Mouse (Mus musculus) liver, embryonic 16.5 days (tissue): Measurements from ENCODE around the gene Scn8a. TPM values are rescaled to one million over a fixed set of nuclear protein-coding genes. Genes with fewer than 3 reads are reported as not detected.

ENCODE experiments used
- ATAC-seq: fragments of 200-750 bp; cut with Nextera tagmentation; 2 replicates; pipeline ENCODE4 v1.8.0; 2017; ENCODE audit warnings: low read depth, mild to moderate bottlenecking, moderate number of reproducible peaks, moderate library complexity
- H3K27ac ChIP-seq: fragments of 300-500 bp; sonication (generic); 2 replicates; pipeline ENCODE4 v1.5.1; 2014; ENCODE audit warnings: mild to moderate bottlenecking, low read length
- H3K27me3 ChIP-seq: fragments of 300-500 bp; sonication (generic); 2 replicates; pipeline ENCODE4 v1.6.1; 2014; ENCODE audit warnings: low read depth, low read length, mixed read lengths; ENCODE audit not compliant: control insufficient read depth, insufficient read depth
- H3K36me3 ChIP-seq: fragments of 300-500 bp; sonication (generic); 2 replicates; pipeline ENCODE4 v1.6.1; 2014; ENCODE audit warnings: mild to moderate bottlenecking; ENCODE audit not compliant: control insufficient read depth, insufficient read depth
- H3K4me1 ChIP-seq: fragments of 300-500 bp; sonication (generic); 2 replicates; pipeline ENCODE4 v1.6.1; 2014; ENCODE audit warnings: low read depth, low read length, mixed read lengths; ENCODE audit not compliant: control insufficient read depth
- H3K4me2 ChIP-seq: fragments of 300-500 bp; sonication (generic); 2 replicates; pipeline ENCODE4 v1.6.1; 2014; ENCODE audit warnings: low read depth, low read length, mixed read lengths
- H3K4me3 ChIP-seq: fragments of 300-500 bp; sonication (generic); 2 replicates; pipeline ENCODE4 v1.5.1; 2014; ENCODE audit warnings: low read depth, mild to moderate bottlenecking, low read length
- H3K9ac ChIP-seq: fragments of 300-500 bp; sonication (generic); 2 replicates; pipeline ENCODE4 v1.6.1; 2014; ENCODE audit warnings: low read depth, low read length
- H3K9me3 ChIP-seq: fragments of 300-500 bp; sonication (generic); replicated peaks from 2 replicates; pipeline ENCODE4 v1.6.1; 2016; ENCODE audit warnings: low read length; ENCODE audit not compliant: control insufficient read depth
- WGBS: fragments of 180-500 bp; shearing (Covaris S2); extraction: QIAGEN DNeasy Blood & Tissue Kit; methylation state at CpG from one replicate; pipeline ENCODE4 v1.1.7; 2014; ENCODE audit not compliant: insufficient replicate concordance; 5-methylcytosine and 5-hydroxymethylcytosine counted together
- polyA plus RNA-seq: library from polyadenylated mRNA; unstranded; fragments of >200 nt; fragmentation: Nextera tagmentation; extraction: Ambion mirVana; gene quantifications from 2 replicates; pipeline ENCODE4 v1.2.1, GENCODE M21; 2015

Gene Scn8a
- polyA plus RNA-seq, 1 experiment from 2014 or later, result 0.72 TPM

- Histone ChIP-seq H3K9me3 (no peaks in the 10 kb centered on the region), H3K27me3 (peaks cover 31% of the 10 kb centered on the region), H3K4me1 (no peaks in the 10 kb centered on the region), H3K27ac (no peak overlapping the region), H3K4me2 (peak overlapping the region; percentile 55; the same call in 1 of the 2 replicates), H3K36me3 (no peaks in the 10 kb centered on the region), H3K4me3 (peak overlapping the region; percentile 45), H3K9ac (no peak overlapping the region)
- no peak for ATAC-seq
- WGBS, result 12% methylated on average over 12 of the region's 12 CpGs
These were observed 114.7 kb downstream of the Scn8a start for GRCm38 (mm10) chr15:100984154-100984893.

GRCm38 (mm10) chr15:100986479-100986878 lies 116.8 kb downstream of the Scn8a start:
- Histone ChIP-seq H3K9me3 (no peaks in the 10 kb centered on the region), H3K9ac (no peak overlapping the region), H3K36me3 (no peaks in the 10 kb centered on the region), H3K27ac (no peak overlapping the region), H3K4me3 (no peak overlapping the region), H3K4me1 (no peaks in the 10 kb centered on the region), H3K27me3 (peaks cover 31% of the 10 kb centered on the region), H3K4me2 (no peak overlapping the region)
- no peak for ATAC-seq
- WGBS, result 64% methylated on average over 10 of the region's 10 CpGs

- H3K4me3 ChIP-seq, result no peak overlapping the region
- H3K4me1 ChIP-seq, result no peaks in the 10 kb centered on the region
- WGBS, result 56% methylated on average over 1 of the region's 1 CpGs
- H3K9ac ChIP-seq, result no peak overlapping the region
- H3K36me3 ChIP-seq, result no peaks in the 10 kb centered on the region
- ATAC-seq, result no peak
- H3K27me3 ChIP-seq, result peaks cover 31% of the 10 kb centered on the region
- H3K9me3 ChIP-seq, result no peaks in the 10 kb centered on the region
- H3K27ac ChIP-seq, result no peak overlapping the region
- H3K4me2 ChIP-seq, result no peak overlapping the region
These were observed 117.4 kb downstream of the Scn8a start for GRCm38 (mm10) chr15:100987031-100987430.

- H3K4me3 ChIP-seq, result no peak overlapping the region
- no peaks in the 10 kb centered on the region for H3K36me3 ChIP-seq
- no peaks in the 10 kb centered on the region for H3K4me1 ChIP-seq
- H3K9me3 ChIP-seq, result no peaks in the 10 kb centered on the region
- H3K4me2 ChIP-seq, result no peak overlapping the region
- H3K27me3 ChIP-seq, result peaks cover 4% of the 10 kb centered on the region
- ATAC-seq, result no peak
- H3K9ac ChIP-seq, result no peak overlapping the region
- no peak overlapping the region for H3K27ac ChIP-seq
- WGBS, result 75% methylated on average over 10 of the region's 10 CpGs
These were observed 120.6 kb downstream of the Scn8a start for GRCm38 (mm10) chr15:100990283-100990682.

GRCm38 (mm10) chr15:100997090-100997489 lies 127.4 kb downstream of the Scn8a start:
- Histone ChIP-seq H3K36me3 (no peaks in the 10 kb centered on the region), H3K4me2 (no peak overlapping the region), H3K4me1 (no peaks in the 10 kb centered on the region), H3K27me3 (no peaks in the 10 kb centered on the region), H3K9ac (no peak overlapping the region), H3K27ac (no peak overlapping the region), H3K4me3 (no peak overlapping the region), H3K9me3 (no peaks in the 10 kb centered on the region)
- 10% methylated on average over 4 of the region's 4 CpGs for WGBS
- no peak for ATAC-seq

GRCm38 (mm10) chr15:101001685-101002084 lies 132.0 kb downstream of the Scn8a start:
- no peak overlapping the region for H3K27ac ChIP-seq
- no peaks in the 10 kb centered on the region for H3K4me1 ChIP-seq
- no peak overlapping the region for H3K4me2 ChIP-seq
- H3K9me3 ChIP-seq, result no peaks in the 10 kb centered on the region
- no peak overlapping the region for H3K4me3 ChIP-seq
- no peaks in the 10 kb centered on the region for H3K27me3 ChIP-seq
- WGBS, result 84% methylated on average over 1 of the region's 1 CpGs
- no peaks in the 10 kb centered on the region for H3K36me3 ChIP-seq
- H3K9ac ChIP-seq, result no peak overlapping the region
- ATAC-seq, result no peak

GRCm38 (mm10) chr15:101002466-101002865 lies 132.8 kb downstream of the Scn8a start:
- Histone ChIP-seq H3K27me3 (0 out of 2 replicates have a peak, but pooled peaks cover 2% of the 10 kb centered on the region), H3K9me3 (no peaks in the 10 kb centered on the region)

GRCm38 (mm10) chr15:101004538-101004937 lies 134.9 kb downstream of the Scn8a start:
- 63% methylated on average over 3 of the region's 3 CpGs for WGBS
- Histone ChIP-seq H3K27me3 (0 out of 2 replicates have a peak, but pooled peaks cover 2% of the 10 kb centered on the region), H3K4me2 (no peak overlapping the region), H3K9ac (no peak overlapping the region), H3K4me3 (no peak overlapping the region), H3K9me3 (no peaks in the 10 kb centered on the region), H3K27ac (no peak overlapping the region), H3K36me3 (no peaks in the 10 kb centered on the region), H3K4me1 (no peaks in the 10 kb centered on the region)
- ATAC-seq, result no peak

More at GRCm38 (mm10) chr15:101002466-101002865, 132.8 kb downstream of the Scn8a start:
- H3K9ac ChIP-seq, result no peak overlapping the region
- no peak overlapping the region for H3K4me2 ChIP-seq
- no peaks in the 10 kb centered on the region for H3K36me3 ChIP-seq
- 71% methylated on average over 3 of the region's 3 CpGs for WGBS
- H3K27ac ChIP-seq, result no peak overlapping the region
- H3K4me3 ChIP-seq, result no peak overlapping the region
- no peaks in the 10 kb centered on the region for H3K4me1 ChIP-seq
- ATAC-seq, result no peak

- H3K4me1 ChIP-seq, result no peaks in the 10 kb centered on the region
- H3K9ac ChIP-seq, result no peak overlapping the region
- H3K9me3 ChIP-seq, result no peaks in the 10 kb centered on the region
- no peak overlapping the region for H3K4me2 ChIP-seq
- no peak overlapping the region for H3K4me3 ChIP-seq
- no peak for ATAC-seq
- H3K27me3 ChIP-seq, result 0 out of 2 replicates have a peak, but pooled peaks cover 2% of the 10 kb centered on the region
- no peaks in the 10 kb centered on the region for H3K36me3 ChIP-seq
- 60% methylated on average over 8 of the region's 8 CpGs for WGBS
- H3K27ac ChIP-seq, result no peak overlapping the region
These were observed 136.1 kb downstream of the Scn8a start for GRCm38 (mm10) chr15:101005717-101006116.
